Comparison of ENCODE assay signal across 26 mouse cellular contexts in the genomic region with DNA sequence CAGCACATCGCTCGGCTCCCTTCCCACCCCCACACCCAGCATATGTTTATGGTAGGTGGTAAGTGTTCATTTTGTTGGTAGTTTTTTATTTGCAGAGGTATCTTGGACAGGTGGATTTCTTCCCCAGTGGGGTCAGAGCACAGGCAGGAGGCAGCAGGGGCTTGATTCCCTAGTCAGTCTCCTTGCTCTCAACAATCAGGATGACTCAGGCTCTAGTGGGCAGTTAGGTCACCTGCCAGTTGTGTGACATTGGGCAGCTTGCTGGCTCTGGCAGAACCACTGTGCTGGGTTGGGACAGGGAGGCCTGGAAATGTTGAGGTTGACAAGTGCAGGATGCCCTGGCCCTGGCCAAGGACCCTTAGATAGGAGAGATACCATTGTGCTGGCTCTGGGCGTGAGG. TPM values are rescaled to one million over a fixed set of nuclear protein-coding genes. Genes with fewer than 3 reads are reported as not detected.
DNase-seq lines count a peak whose midpoint lies in the region; ATAC-seq lines count a peak whose summit lies in the region.
"Had no signal": no experiment of that assay in that cellular context is flagged by ENCODE, and none has a peak within 500 bp of the region (broad histone marks: within the 10 kb centered on the region; RNA-seq: fewer than 3 reads in every experiment).

No protein-coding gene starts in this region.

- H3K4me3 ChIP-seq in midbrain, embryonic 11.5 days (ENCODE audit: low read depth, low read length) = 0 out of 2 replicates have a peak overlapping the region, but pooled peaks have one; percentile 6
- no peak overlapping the region for H3K4me3 ChIP-seq in midbrain, embryonic 14.5 days (replicated peaks; ENCODE audit: low read depth, low read length)
- H3K4me3 ChIP-seq in hindbrain, embryonic 16.5 days (ENCODE audit: low read length) = peak overlapping the region; percentile 43
- H3K4me3 ChIP-seq in neural tube, embryonic 14.5 days (ENCODE audit: low read depth, low read length) = peak overlapping the region; percentile 47
- H3K4me3 ChIP-seq: heart, embryonic 15.5 days; liver, embryonic 12.5 days; stomach, embryonic 15.5 days had no signal

- no peak overlapping the region for H3K4me2 ChIP-seq in midbrain, embryonic 11.5 days
- H3K4me2 ChIP-seq in midbrain, embryonic 14.5 days (ENCODE audit: low read length) = no peak overlapping the region
- H3K4me2 ChIP-seq in hindbrain, embryonic 16.5 days (ENCODE audit: low read length) = peak overlapping the region; percentile 45
- peak overlapping the region; percentile 37 for H3K4me2 ChIP-seq in neural tube, embryonic 14.5 days (ENCODE audit: low read depth, low read length)
- H3K4me2 ChIP-seq: heart, embryonic 15.5 days; liver, embryonic 12.5 days; lung, embryonic 14.5 days; midbrain, embryonic 15.5 days; stomach, embryonic 15.5 days had no signal

- H3K4me1 ChIP-seq in midbrain, embryonic 11.5 days (ENCODE audit: control insufficient read depth, insufficient read depth, low read length) = peaks cover 33% of the 10 kb centered on the region
- peaks cover 20% of the 10 kb centered on the region; the same call in 1 of the 2 replicates for H3K4me1 ChIP-seq in midbrain, embryonic 14.5 days (ENCODE audit: control insufficient read depth, insufficient read depth, low read length)
- H3K4me1 ChIP-seq in hindbrain, embryonic 16.5 days (ENCODE audit: control insufficient read depth, insufficient read depth, low read depth, low read length) = peaks cover 9% of the 10 kb centered on the region
- peaks cover 8% of the 10 kb centered on the region; the same call in 1 of the 2 replicates for H3K4me1 ChIP-seq in neural tube, embryonic 14.5 days (ENCODE audit: control insufficient read depth, insufficient read depth, low read length)

- no peaks in the 10 kb centered on the region for H3K9me3 ChIP-seq in midbrain, embryonic 11.5 days (ENCODE audit: control insufficient read depth, low read length)
- H3K9me3 ChIP-seq in midbrain, embryonic 14.5 days (ENCODE audit: control insufficient read depth, low read length) = no peaks in the 10 kb centered on the region
- H3K9me3 ChIP-seq in hindbrain, embryonic 16.5 days (ENCODE audit: control insufficient read depth, low read length) = no peaks in the 10 kb centered on the region
- H3K9me3 ChIP-seq in neural tube, embryonic 14.5 days (ENCODE audit: control insufficient read depth, low read length) = no peaks in the 10 kb centered on the region
- H3K9me3 ChIP-seq: heart, embryonic 15.5 days; liver, embryonic 12.5 days; midbrain, embryonic 15.5 days; stomach, embryonic 15.5 days had no signal

- H3K27ac ChIP-seq in midbrain, embryonic 11.5 days (ENCODE audit: low read depth, low read length) = no peak overlapping the region
- no peak overlapping the region for H3K27ac ChIP-seq in midbrain, embryonic 14.5 days (replicated peaks; ENCODE audit: low read depth, low read length)
- no peak overlapping the region for H3K27ac ChIP-seq in hindbrain, embryonic 16.5 days (ENCODE audit: low read depth, low read length)
- H3K27ac ChIP-seq in neural tube, embryonic 14.5 days (ENCODE audit: low read depth, low read length) = peak overlapping the region; percentile 18; the same call in 1 of the 2 replicates
- H3K27ac ChIP-seq: heart, embryonic 15.5 days; liver, embryonic 12.5 days; midbrain, embryonic 15.5 days; stomach, embryonic 15.5 days had no signal

- ATAC-seq in midbrain, embryonic 11.5 days (ENCODE audit: low FRiP score) = no peak
- no peak for ATAC-seq in midbrain, embryonic 14.5 days (ENCODE audit: low FRiP score, low TSS enrichment)
- ATAC-seq in hindbrain, embryonic 16.5 days = no peak
- no peak for ATAC-seq in neural tube, embryonic 14.5 days (ENCODE audit: low read depth)
- ATAC-seq: CD4-positive, CD25-positive, alpha-beta regulatory T cell, adult 4 months; forebrain, embryonic 16.5 days; liver, embryonic 12.5 days; midbrain, embryonic 15.5 days had no signal

- H3K27me3 ChIP-seq in midbrain, embryonic 11.5 days (ENCODE audit: control insufficient read depth, insufficient read depth, low read length) = peaks cover 70% of the 10 kb centered on the region
- peaks cover 64% of the 10 kb centered on the region for H3K27me3 ChIP-seq in midbrain, embryonic 14.5 days (ENCODE audit: control insufficient read depth, insufficient read depth, low read length)
- peaks cover 36% of the 10 kb centered on the region for H3K27me3 ChIP-seq in hindbrain, embryonic 16.5 days (replicated peaks; ENCODE audit: control insufficient read depth, insufficient read depth, low read length)
- H3K27me3 ChIP-seq in neural tube, embryonic 14.5 days (ENCODE audit: control insufficient read depth, insufficient read depth, low read length) = peaks cover 14% of the 10 kb centered on the region

- H3K9ac ChIP-seq in midbrain, embryonic 11.5 days (ENCODE audit: low read length) = no peak overlapping the region
- no peak overlapping the region for H3K9ac ChIP-seq in midbrain, embryonic 14.5 days (replicated peaks; ENCODE audit: low read length)
- H3K9ac ChIP-seq in hindbrain, embryonic 16.5 days (ENCODE audit: low read depth, low read length) = peak overlapping the region; percentile 49; the same call in 1 of the 2 replicates
- peak overlapping the region; percentile 47 for H3K9ac ChIP-seq in neural tube, embryonic 14.5 days (replicated peaks; ENCODE audit: low read depth, low read length)
- H3K9ac ChIP-seq: heart, embryonic 15.5 days; liver, embryonic 12.5 days; lung, embryonic 14.5 days; midbrain, embryonic 15.5 days; stomach, embryonic 15.5 days had no signal

- DNase-seq in cerebellum, adult 11-12 months = peak; percentile 31
- DNase-seq in cerebellum, adult 11 months = no peak
- DNase-seq in midbrain, embryonic 11.5 days (ENCODE audit: low spot score, missing footprints) = peak; percentile 94
- DNase-seq in midbrain, embryonic 14.5 days = no peak
- no peak for DNase-seq in layer of hippocampus, adult 8-10 months (ENCODE audit: low spot score in 2 of 2)
- DNase-seq in kidney, adult 8-10 months = no peak
- DNase-seq: lung, embryonic 14.5 days; right cerebral cortex, adult 18-20 months; thymus, adult 2 months had no signal

- 10% methylated on average over 3 of the region's 3 CpGs for WGBS in midbrain, embryonic 11.5 days
- WGBS in midbrain, embryonic 14.5 days = 9% methylated on average over 3 of the region's 3 CpGs
- WGBS in hindbrain, embryonic 16.5 days = 20% methylated on average over 3 of the region's 3 CpGs
- WGBS in neural tube, embryonic 14.5 days = 11% methylated on average over 3 of the region's 3 CpGs

- H3K36me3 ChIP-seq in midbrain, embryonic 11.5 days (ENCODE audit: control insufficient read depth, insufficient read depth, low read length) = no peaks in the 10 kb centered on the region
- H3K36me3 ChIP-seq in midbrain, embryonic 14.5 days (ENCODE audit: control insufficient read depth, insufficient read depth, low read length) = no peaks in the 10 kb centered on the region
- no peaks in the 10 kb centered on the region for H3K36me3 ChIP-seq in hindbrain, embryonic 16.5 days (ENCODE audit: control insufficient read depth, insufficient read depth, low read length)
- H3K36me3 ChIP-seq in neural tube, embryonic 14.5 days (ENCODE audit: control insufficient read depth, insufficient read depth, low read length) = no peaks in the 10 kb centered on the region
- H3K36me3 ChIP-seq: heart, embryonic 15.5 days; liver, embryonic 12.5 days; midbrain, embryonic 15.5 days; stomach, embryonic 15.5 days had no signal

RNA-seq across cellular contexts. Expression of gene Tlx3, which starts 1.6 kb away (rescaled TPM):
- polyA plus RNA-seq in midbrain, embryonic 11.5 days (2014; fragmentation: Nextera tagmentation; extraction: Ambion mirVana) = 1.9 and 2.9 TPM in 2 replicates
- 3.3 and 6.2 TPM in 2 replicates for polyA plus RNA-seq in midbrain, embryonic 14.5 days (2014; fragmentation: Nextera tagmentation; extraction: Ambion mirVana)
- polyA plus RNA-seq in hindbrain, embryonic 16.5 days (2015; fragmentation: Nextera tagmentation; extraction: Ambion mirVana) = 9.1 and 11.5 TPM in 2 replicates
- polyA plus RNA-seq in neural tube, embryonic 14.5 days (2014; fragmentation: Nextera tagmentation; extraction: Ambion mirVana) = 32.9 and 41.0 TPM in 2 replicates
- total RNA-seq in layer of hippocampus, adult 8-10 months (2022) = not detected
- total RNA-seq: gastrocnemius, adult 18-20 months; hematopoietic stem cell, adult 5-6 weeks; left cerebral cortex, postnatal 36 days; MEL; neutrophil, adult 5-6 weeks had no signal
- polyA plus RNA-seq: CD4-positive, CD25-positive, alpha-beta regulatory T cell, adult 4 months; forebrain, embryonic 16.5 days; gonadal fat pad, adult 2 months; kidney, embryonic 14.5 days; large intestine, adult 2 months; liver, embryonic 12.5 days; lung, embryonic 14.5 days; spleen, adult 2 months had no signal

RNA-seq across cellular contexts. Expression of gene Npm1, which starts 42.0 kb away (rescaled TPM):
- 1,003 and 1,036 TPM in 2 replicates for polyA plus RNA-seq in midbrain, embryonic 11.5 days (2014; fragmentation: Nextera tagmentation; extraction: Ambion mirVana)
- polyA plus RNA-seq in midbrain, embryonic 14.5 days (2014; fragmentation: Nextera tagmentation; extraction: Ambion mirVana) = 485 and 506 TPM in 2 replicates
- 351 and 353 TPM in 2 replicates for polyA plus RNA-seq in hindbrain, embryonic 16.5 days (2015; fragmentation: Nextera tagmentation; extraction: Ambion mirVana)
- 428 and 483 TPM in 2 replicates for polyA plus RNA-seq in neural tube, embryonic 14.5 days (2014; fragmentation: Nextera tagmentation; extraction: Ambion mirVana)
- 100 to 1,000 TPM; 184 to 220 (median 194) TPM for total RNA-seq in layer of hippocampus, adult 8-10 months (2022)

RNA-seq across cellular contexts. Expression of gene Fgf18, which starts 57.8 kb away (rescaled TPM):
- 3.9 and 5.2 TPM in 2 replicates for polyA plus RNA-seq in midbrain, embryonic 11.5 days (2014; fragmentation: Nextera tagmentation; extraction: Ambion mirVana)
- 4.7 and 5.5 TPM in 2 replicates for polyA plus RNA-seq in midbrain, embryonic 14.5 days (2014; fragmentation: Nextera tagmentation; extraction: Ambion mirVana)
- 7.2 and 9.0 TPM in 2 replicates for polyA plus RNA-seq in hindbrain, embryonic 16.5 days (2015; fragmentation: Nextera tagmentation; extraction: Ambion mirVana)
- 11.0 and 11.4 TPM in 2 replicates for polyA plus RNA-seq in neural tube, embryonic 14.5 days (2014; fragmentation: Nextera tagmentation; extraction: Ambion mirVana)
- total RNA-seq in layer of hippocampus, adult 8-10 months (2022) = 1 to 10 TPM; 3.2 to 4.4 (median 3.5) TPM
- total RNA-seq: hematopoietic stem cell, adult 5-6 weeks; neutrophil, adult 5-6 weeks had no signal
- polyA plus RNA-seq: CD4-positive, CD25-positive, alpha-beta regulatory T cell, adult 4 months had no signal

Comparison
In these comparisons a context has a peak if more than half of its experiments do, and no peak if none do; other contexts are left out.
1. DNase-seq: peak in cerebellum, adult 11-12 months (single experiment) and midbrain, embryonic 11.5 days (single experiment); none in cerebellum, adult 11 months (single experiment), midbrain, embryonic 14.5 days (single experiment), layer of hippocampus, adult 8-10 months (0 of 2) and kidney, adult 8-10 months (0 of 2).
2. H3K4me2 ChIP-seq: peak in hindbrain, embryonic 16.5 days (single experiment) and neural tube, embryonic 14.5 days (single experiment); none in midbrain, embryonic 11.5 days (single experiment) and midbrain, embryonic 14.5 days (single experiment).
3. H3K9ac ChIP-seq: peak in hindbrain, embryonic 16.5 days (single experiment) and neural tube, embryonic 14.5 days (single experiment); none in midbrain, embryonic 11.5 days (single experiment) and midbrain, embryonic 14.5 days (single experiment).